Mouse (Mus musculus) liver, adult 10 weeks (tissue): ENCODE data around the gene Bhlhe23. TPM values are rescaled to one million over a fixed set of nuclear protein-coding genes. Genes with fewer than 3 reads are reported as not detected.

ENCODE experiments used
- polyA plus RNA-seq: library from polyadenylated mRNA; stranded (reverse); fragments of 350-450 nt; fragmentation: Illumina TruSeq; extraction: RNeasy Lipid Tissue Mini Kit (QIAGEN cat#74804); gene quantifications from one replicate; pipeline ENCODE4 v1.2.3, GENCODE M21; 2014; ENCODE audit warnings: low read depth, low replicate concordance

Gene Bhlhe23
- polyA plus RNA-seq: not detected

DNA sequence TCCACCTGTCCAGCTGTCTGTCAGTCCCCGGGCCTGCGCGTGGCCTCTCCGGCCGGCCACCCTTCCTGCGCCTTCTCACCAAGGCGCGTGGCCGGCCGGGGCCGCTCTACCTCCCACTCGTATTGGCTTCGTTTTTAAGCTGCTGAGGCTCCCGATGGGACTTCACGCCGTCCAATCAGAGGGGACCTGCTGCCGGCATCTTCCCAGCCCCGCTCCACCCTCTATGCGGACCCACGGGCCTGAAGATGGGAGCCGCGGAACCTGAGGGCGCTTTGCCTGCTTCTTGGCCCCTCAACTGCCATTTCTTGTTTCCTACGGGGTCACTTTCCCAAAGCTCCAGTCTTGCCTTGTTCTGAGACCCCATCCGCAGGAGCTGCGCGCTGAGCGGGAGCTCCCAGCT lies at the start of gene Bhlhe23:
Gene Bhlhe23, minus strand, starts transcription at position 108 of the 400 bp plus-strand sequence.

DNA sequence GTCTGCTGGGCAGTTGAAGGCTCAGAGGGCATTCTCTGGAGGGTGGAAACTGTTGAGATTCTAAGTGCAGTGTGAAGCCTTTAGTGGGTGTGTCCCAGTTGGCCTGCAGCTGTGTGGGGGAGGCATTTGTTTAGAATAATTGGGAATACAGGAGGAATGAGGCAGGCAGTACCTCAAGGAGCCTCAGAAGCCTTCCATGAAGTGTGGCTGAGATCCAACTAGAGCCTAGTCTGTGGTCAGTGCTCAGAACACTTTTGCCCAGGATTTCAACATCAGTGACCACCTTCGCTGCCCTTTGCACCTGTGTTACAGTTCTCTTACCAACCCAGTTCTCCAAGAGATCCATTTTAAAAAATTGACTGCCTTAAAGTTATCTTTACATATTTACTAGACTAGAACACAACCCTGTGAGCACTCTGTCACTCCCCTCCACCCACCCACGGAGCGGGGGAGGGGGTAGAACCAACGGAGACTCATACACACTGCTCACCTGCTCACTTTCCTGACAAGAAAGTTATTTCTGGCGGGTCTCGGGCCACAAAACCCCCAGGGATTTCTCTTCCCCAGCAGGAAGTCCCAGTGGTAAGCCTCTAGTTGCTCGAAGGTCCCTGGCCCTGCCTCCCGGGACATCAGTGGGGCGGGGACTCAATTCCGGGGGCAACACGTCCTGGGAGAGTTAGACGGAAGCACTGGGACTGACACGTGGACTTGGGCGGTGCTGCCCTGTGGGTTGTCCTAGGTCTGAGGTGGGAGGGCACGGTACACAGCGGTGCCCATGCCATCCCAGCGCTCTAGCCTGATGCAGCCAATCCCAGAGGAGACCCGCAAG lies 51.9 kb downstream of the Bhlhe23 start, which contains the start of gene Slc17a9:
Gene Slc17a9, plus strand, starts transcription at position 679 of the 829 bp plus-strand sequence.

Other genes with a start within 250 kb of the Bhlhe23 start
- 7.9 TPM for gene Mrgbp, start 195.6 kb downstream of the Bhlhe23 start, polyA plus RNA-seq
- gene Ogfr, start 187.7 kb downstream of the Bhlhe23 start, polyA plus RNA-seq: 14.8 TPM
- not detected for gene Col9a3, start 179.1 kb downstream of the Bhlhe23 start, polyA plus RNA-seq
- not detected for gene Tcfl5, start 134.2 kb downstream of the Bhlhe23 start, polyA plus RNA-seq
- 14.5 TPM for gene Dido1, start 66.9 kb downstream of the Bhlhe23 start, polyA plus RNA-seq
- gene Gid8, start 66.8 kb downstream of the Bhlhe23 start, polyA plus RNA-seq: 35.7 TPM
- gene Slc17a9, start 51.6 kb downstream of the Bhlhe23 start, polyA plus RNA-seq: 0.82 TPM
- 25.1 TPM for gene Ythdf1, start 144.0 kb upstream of the Bhlhe23 start, polyA plus RNA-seq
- not detected for gene Birc7, start 152.1 kb upstream of the Bhlhe23 start, polyA plus RNA-seq
- gene Nkain4, start 177.8 kb upstream of the Bhlhe23 start, polyA plus RNA-seq: not detected
- gene Arfgap1, start 190.3 kb upstream of the Bhlhe23 start, polyA plus RNA-seq: 3.9 TPM
- not detected for gene Col20a1, start 209.6 kb upstream of the Bhlhe23 start, polyA plus RNA-seq